Mouse (Mus musculus): ENCODE measurements at regions not wholly inside any gene's neighbourhood (a gene's known extent, or its start where the extent isn't known, plus 50 kb on each side); places are given as distances from the start of the nearest gene placed in this dataset.
"Not testable (repeated sequence)": the region's sequence is repeated elsewhere in the genome, so short reads cannot be mapped to it uniquely, and the experiment has no call there.

DNA sequence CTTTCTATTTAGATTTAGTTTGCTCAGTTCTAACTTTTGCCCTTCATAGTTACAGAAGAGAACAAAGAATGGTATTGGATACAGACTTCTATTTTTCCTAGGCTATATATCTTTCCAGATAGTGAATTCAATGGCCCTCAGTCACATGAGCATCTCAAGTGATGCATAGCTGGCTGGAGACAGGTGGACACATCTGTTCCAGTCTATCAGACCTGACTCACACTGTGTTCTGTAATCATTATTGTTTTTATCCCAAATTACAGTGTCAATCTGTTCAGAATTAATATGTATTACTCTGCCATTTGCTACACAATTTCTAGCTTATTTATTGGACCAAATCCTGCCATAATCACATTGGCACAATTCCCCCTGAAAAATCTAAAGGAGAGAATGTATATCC is 298.0 kb upstream of the Foxg1 start:
- Histone ChIP-seq H3K4me3 (ENCODE audit: low read depth, low read length) (no peak overlapping the region), H3K27me3 (ENCODE audit: insufficient read depth, low read length) (no peaks in the 10 kb centered on the region), H3K27ac (ENCODE audit: low read depth) (no peak overlapping the region), H3K4me2 (ENCODE audit: low read depth, low read length) (no peak overlapping the region), H3K36me3 (replicated peaks; ENCODE audit: insufficient read depth, low read length) (no peaks in the 10 kb centered on the region), H3K4me1 (ENCODE audit: insufficient read depth) (no peaks in the 10 kb centered on the region), H3K9me3 (ENCODE audit: low read length) (no peaks in the 10 kb centered on the region), H3K9ac (replicated peaks) (no peak overlapping the region)
- DNase-seq (no peak), ATAC-seq (no peak)
- no peak for TF ChIP-seq EP300 (IDR thresholded peaks at IDR 0.05; ENCODE audit: low read depth)
- TF ChIP-seq CTCF (IDR thresholded peaks at IDR 0.05; ENCODE audit: low read depth), result no peak

DNA sequence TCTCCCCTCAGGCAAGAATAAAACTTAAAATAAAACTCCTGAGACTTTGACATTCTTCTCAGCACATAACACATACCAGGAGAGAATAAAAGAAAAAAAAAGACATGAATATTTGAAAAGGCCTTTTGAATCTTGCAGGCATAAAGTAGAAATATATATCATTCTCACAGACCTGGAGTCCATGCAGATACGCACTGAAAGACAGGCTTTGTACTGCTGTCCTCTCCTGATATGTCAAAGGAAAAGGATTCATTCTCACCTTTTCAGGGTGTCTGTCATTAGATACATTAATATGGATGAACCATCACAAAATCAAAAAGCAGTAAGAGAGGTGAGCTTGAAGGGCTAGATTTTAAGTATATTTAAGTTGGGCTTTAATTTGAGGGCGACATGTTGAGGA is 296.4 kb upstream of the Foxg1 start:
- no peak for TF ChIP-seq CTCF (IDR thresholded peaks at IDR 0.05; ENCODE audit: low read depth)
- no peak for TF ChIP-seq EP300 (IDR thresholded peaks at IDR 0.05; ENCODE audit: low read depth)
- no peaks in the 10 kb centered on the region for H3K36me3 ChIP-seq (replicated peaks; ENCODE audit: insufficient read depth, low read length)
- no peak for ATAC-seq
- H3K9me3 ChIP-seq (ENCODE audit: low read length), result no peaks in the 10 kb centered on the region
- H3K4me3 ChIP-seq (ENCODE audit: low read depth, low read length), result no peak overlapping the region
- no peak overlapping the region for H3K9ac ChIP-seq (replicated peaks)
- H3K4me1 ChIP-seq (ENCODE audit: insufficient read depth), result no peaks in the 10 kb centered on the region
- no peaks in the 10 kb centered on the region for H3K27me3 ChIP-seq (ENCODE audit: insufficient read depth, low read length)
- 69% methylated on average over 2 of the region's 2 CpGs for WGBS (ENCODE audit: insufficient replicate concordance)
- H3K4me2 ChIP-seq (ENCODE audit: low read depth, low read length), result no peak overlapping the region
- DNase-seq, result no peak
- H3K27ac ChIP-seq (ENCODE audit: low read depth), result no peak overlapping the region

DNA sequence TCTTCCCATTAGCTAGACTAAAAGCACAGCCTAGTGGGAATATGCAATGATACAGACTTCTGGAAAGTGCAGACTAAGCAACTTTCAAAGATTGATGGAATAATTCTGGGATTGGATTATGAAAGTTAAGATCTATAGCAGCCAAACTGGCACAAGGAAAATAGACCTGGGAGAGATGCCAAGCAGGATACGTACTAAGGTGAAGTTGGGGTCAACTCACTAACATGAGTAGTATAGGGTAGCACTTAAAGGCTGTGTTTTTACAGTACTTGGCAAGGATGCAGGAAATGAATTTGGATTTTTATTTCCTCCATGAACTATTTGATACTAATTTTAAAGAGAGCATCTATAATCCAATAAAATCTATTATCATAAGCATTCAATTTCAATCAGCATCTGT is 292.3 kb upstream of the Foxg1 start:
- H3K36me3 ChIP-seq (replicated peaks; ENCODE audit: insufficient read depth, low read length), result no peaks in the 10 kb centered on the region
- ATAC-seq (no peak), DNase-seq (no peak)
- H3K27ac ChIP-seq (ENCODE audit: low read depth), result no peak overlapping the region
- 90% methylated on average over 1 of the region's 1 CpGs for WGBS (ENCODE audit: insufficient replicate concordance)
- no peaks in the 10 kb centered on the region for H3K27me3 ChIP-seq (ENCODE audit: insufficient read depth, low read length)
- H3K9me3 ChIP-seq (ENCODE audit: low read length), result no peaks in the 10 kb centered on the region
- H3K4me3 ChIP-seq (ENCODE audit: low read depth, low read length), result no peak overlapping the region
- no peaks in the 10 kb centered on the region for H3K4me1 ChIP-seq (ENCODE audit: insufficient read depth)
- TF ChIP-seq CTCF (IDR thresholded peaks at IDR 0.05; ENCODE audit: low read depth) (no peak), EP300 (IDR thresholded peaks at IDR 0.05; ENCODE audit: low read depth) (no peak)
- H3K4me2 ChIP-seq (ENCODE audit: low read depth, low read length), result no peak overlapping the region
- H3K9ac ChIP-seq (replicated peaks), result no peak overlapping the region

DNA sequence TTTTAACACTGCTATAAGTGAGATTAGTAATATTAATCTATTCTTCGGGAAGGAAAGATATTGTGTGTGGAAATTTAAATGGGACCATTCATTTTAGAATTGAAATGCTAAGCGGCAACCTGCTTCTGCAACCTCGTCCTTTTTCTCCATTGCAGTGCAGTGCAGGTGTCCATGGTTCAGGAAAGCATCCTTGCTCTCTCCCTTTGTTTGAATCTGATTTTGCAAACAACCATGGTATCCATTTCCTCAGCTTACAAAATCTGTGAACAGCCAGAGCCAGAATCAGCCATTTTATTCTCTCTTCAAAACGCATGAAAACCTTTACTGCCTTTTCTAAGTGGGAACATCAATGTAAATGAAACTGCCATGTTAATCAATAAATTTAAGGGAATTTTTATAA is 276.5 kb upstream of the Foxg1 start:
- Histone ChIP-seq H3K4me1 (ENCODE audit: insufficient read depth) (no peaks in the 10 kb centered on the region), H3K27ac (ENCODE audit: low read depth) (no peak overlapping the region), H3K36me3 (replicated peaks; ENCODE audit: insufficient read depth, low read length) (no peaks in the 10 kb centered on the region), H3K9me3 (ENCODE audit: low read length) (no peaks in the 10 kb centered on the region), H3K27me3 (ENCODE audit: insufficient read depth, low read length) (no peaks in the 10 kb centered on the region), H3K4me3 (ENCODE audit: low read depth, low read length) (no peak overlapping the region), H3K9ac (replicated peaks) (no peak overlapping the region), H3K4me2 (ENCODE audit: low read depth, low read length) (no peak overlapping the region)
- WGBS (ENCODE audit: insufficient replicate concordance), result 51% methylated on average over 4 of the region's 4 CpGs
- no peak for DNase-seq
- no peak for TF ChIP-seq CTCF (IDR thresholded peaks at IDR 0.05; ENCODE audit: low read depth)
- ATAC-seq, result no peak

DNA sequence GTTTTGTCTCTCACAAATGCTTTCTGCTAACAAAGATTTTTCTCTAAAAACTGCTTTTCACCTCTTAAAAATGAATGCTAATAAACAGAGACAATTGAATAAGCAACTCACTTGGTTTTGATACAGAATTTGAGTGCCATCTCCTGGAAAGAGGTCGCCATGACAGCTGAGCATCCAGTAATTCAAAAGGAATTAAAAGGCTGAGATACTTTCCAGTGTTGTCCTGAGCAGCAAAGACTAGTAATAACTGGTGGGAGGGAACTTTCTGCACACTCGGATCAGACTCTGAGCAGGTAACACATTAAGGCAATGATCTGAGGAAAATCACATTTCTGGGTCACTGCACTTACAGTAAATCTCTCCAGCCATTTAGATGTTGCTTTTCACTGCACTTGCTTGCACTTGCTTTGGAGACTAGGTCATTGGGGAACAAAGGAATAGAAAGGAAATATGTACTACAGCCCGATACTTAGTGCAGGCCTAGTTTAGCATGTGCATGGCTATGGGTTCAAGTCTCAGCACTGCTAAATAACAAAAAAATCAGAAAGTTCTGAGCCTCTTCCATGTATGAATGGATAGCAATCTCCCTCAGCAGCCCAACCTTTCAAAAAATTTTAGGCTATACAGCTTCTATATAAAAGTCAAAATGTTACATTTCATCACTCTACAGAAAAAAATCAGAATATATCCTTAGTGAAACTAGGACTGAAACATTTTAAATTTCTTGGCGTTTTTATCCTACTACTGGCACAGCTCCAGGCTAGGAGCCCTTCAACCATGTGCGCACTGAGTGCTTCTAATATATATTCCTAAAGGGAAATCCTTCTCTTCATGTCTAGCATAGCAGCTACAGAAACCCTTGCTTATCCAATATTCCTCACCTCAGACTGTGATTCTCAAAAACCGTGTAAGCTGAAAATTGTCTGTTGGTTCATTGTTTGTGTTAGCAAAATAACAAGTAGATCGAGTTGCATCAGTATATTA is 275.8 kb upstream of the Foxg1 start:
- no peak for DNase-seq
- Histone ChIP-seq H3K4me1 (ENCODE audit: insufficient read depth) (no peaks in the 10 kb centered on the region), H3K9ac (replicated peaks) (no peak overlapping the region), H3K27me3 (ENCODE audit: insufficient read depth, low read length) (no peaks in the 10 kb centered on the region), H3K4me3 (ENCODE audit: low read depth, low read length) (no peak overlapping the region), H3K9me3 (ENCODE audit: low read length) (no peaks in the 10 kb centered on the region), H3K4me2 (ENCODE audit: low read depth, low read length) (no peak overlapping the region), H3K36me3 (replicated peaks; ENCODE audit: insufficient read depth, low read length) (no peaks in the 10 kb centered on the region), H3K27ac (ENCODE audit: low read depth) (no peak overlapping the region)
- TF ChIP-seq CTCF (IDR thresholded peaks at IDR 0.05; ENCODE audit: low read depth), result no peak
- TF ChIP-seq EP300 (IDR thresholded peaks at IDR 0.05; ENCODE audit: low read depth), result no peak
- ATAC-seq, result no peak
- 52% methylated on average over 7 of the region's 7 CpGs for WGBS (ENCODE audit: insufficient replicate concordance)

DNA sequence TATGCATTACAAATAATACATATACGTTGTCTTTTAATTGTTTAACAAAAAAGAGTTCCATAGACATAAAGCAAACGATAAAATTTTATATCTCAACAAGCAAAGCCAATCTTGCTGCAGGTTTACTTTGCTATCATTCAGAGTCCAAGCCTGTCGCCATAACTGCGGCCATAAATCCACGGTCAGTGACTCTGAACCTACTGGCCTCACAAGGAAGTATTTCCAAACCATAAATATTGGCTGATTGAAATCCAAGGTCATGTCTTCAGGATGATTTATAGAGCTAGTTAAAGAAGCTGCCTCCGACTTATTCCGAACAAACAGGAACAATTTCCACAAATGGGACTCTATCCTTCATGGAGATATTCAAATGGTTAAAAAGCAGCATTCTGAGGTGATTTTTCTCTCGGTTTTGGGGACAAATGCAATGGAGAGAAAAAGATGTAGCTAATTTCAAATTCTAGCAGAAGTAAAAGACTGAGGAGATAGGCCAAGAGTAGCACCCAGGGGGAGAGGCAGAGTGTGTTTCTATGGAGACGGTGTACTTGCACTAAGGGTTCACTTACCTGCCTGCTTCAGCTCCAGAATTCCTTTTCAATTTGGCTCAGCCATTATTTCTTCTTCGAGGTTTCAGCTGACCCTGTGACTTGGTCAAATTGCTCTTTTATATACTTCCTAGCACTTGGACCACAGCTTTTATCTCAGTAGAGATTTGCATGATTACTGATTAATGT is 274.9 kb upstream of the Foxg1 start:
- H3K9me3 ChIP-seq (ENCODE audit: low read length), result no peaks in the 10 kb centered on the region
- no peak overlapping the region for H3K27ac ChIP-seq (ENCODE audit: low read depth)
- no peak overlapping the region for H3K4me2 ChIP-seq (ENCODE audit: low read depth, low read length)
- H3K36me3 ChIP-seq (replicated peaks; ENCODE audit: insufficient read depth, low read length), result no peaks in the 10 kb centered on the region
- TF ChIP-seq CTCF (IDR thresholded peaks at IDR 0.05; ENCODE audit: low read depth) (no peak), EP300 (IDR thresholded peaks at IDR 0.05; ENCODE audit: low read depth) (no peak)
- no peaks in the 10 kb centered on the region for H3K4me1 ChIP-seq (ENCODE audit: insufficient read depth)
- H3K9ac ChIP-seq (replicated peaks), result no peak overlapping the region
- H3K27me3 ChIP-seq (ENCODE audit: insufficient read depth, low read length), result no peaks in the 10 kb centered on the region
- WGBS (ENCODE audit: insufficient replicate concordance), result 62% methylated on average over 10 of the region's 10 CpGs
- no peak overlapping the region for H3K4me3 ChIP-seq (ENCODE audit: low read depth, low read length)
- no peak for ATAC-seq
- no peak for DNase-seq

DNA sequence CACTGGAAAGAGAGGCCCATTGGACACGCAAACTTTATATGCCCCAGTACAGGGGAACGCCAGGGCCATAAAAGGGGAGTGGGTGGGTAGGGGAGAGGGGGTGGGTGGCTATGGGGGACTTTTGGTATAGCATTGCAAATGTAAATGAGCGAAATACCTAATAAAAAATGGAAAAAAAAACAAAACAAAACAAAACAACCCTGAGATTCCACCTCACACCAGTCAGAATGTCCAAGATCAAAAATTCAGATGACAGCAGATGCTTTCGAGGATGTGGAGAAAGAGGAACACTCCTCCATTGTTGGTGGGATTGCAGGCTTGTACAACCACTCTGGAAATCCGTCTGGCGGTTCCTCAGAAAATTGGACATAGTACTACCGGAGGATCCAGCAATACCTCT is 251.4 kb upstream of the Foxg1 start:
- H3K27me3 ChIP-seq (ENCODE audit: insufficient read depth, low read length); H3K4me3 ChIP-seq (ENCODE audit: low read depth, low read length); H3K9me3 ChIP-seq (ENCODE audit: low read length); H3K4me2 ChIP-seq (ENCODE audit: low read depth, low read length); ATAC-seq; H3K27ac ChIP-seq (ENCODE audit: low read depth); H3K9ac ChIP-seq (replicated peaks); H3K4me1 ChIP-seq (ENCODE audit: insufficient read depth); H3K36me3 ChIP-seq (replicated peaks; ENCODE audit: insufficient read depth, low read length); DNase-seq: not testable (repeated sequence)
- 60% methylated on average over 2 of the region's 7 CpGs for WGBS (ENCODE audit: insufficient replicate concordance)

All from liver, postnatal 0 days (tissue).